Comparison of ENCODE assay signal across 8 mouse cellular contexts in genomic region chr1:38357933-38358796, GRCm38 (mm10).
DNase-seq lines count a peak whose midpoint lies in the region; ATAC-seq lines count a peak whose summit lies in the region.

No protein-coding gene starts in this region.

- H3K4me1 ChIP-seq in heart, embryonic 11.5 days (ENCODE audit: control insufficient read depth, insufficient read depth, low read length): peaks cover 3% of the 10 kb centered on the region; the same call in 1 of the 2 replicates

- ATAC-seq in heart, embryonic 11.5 days (replicated peaks; ENCODE audit: insufficient number of reproducible peaks, low FRiP score, low TSS enrichment): no peak

- 66% methylated on average over 10 of the region's 10 CpGs for WGBS in heart, embryonic 11.5 days (ENCODE audit: insufficient replicate concordance)

- H3K27ac ChIP-seq in heart, embryonic 11.5 days (ENCODE audit: low read depth, low read length): no peak overlapping the region

- H3K27me3 ChIP-seq in heart, embryonic 11.5 days (ENCODE audit: control insufficient read depth, insufficient read depth, low read length): no peaks in the 10 kb centered on the region

- H3K9me3 ChIP-seq in heart, embryonic 11.5 days (replicated peaks; ENCODE audit: control insufficient read depth, low read length): no peaks in the 10 kb centered on the region

- H3K9ac ChIP-seq in heart, embryonic 11.5 days (ENCODE audit: low read depth, low read length): no peak overlapping the region

- no peaks in the 10 kb centered on the region for H3K36me3 ChIP-seq in heart, embryonic 11.5 days (ENCODE audit: control insufficient read depth, insufficient read depth, low read length)

- peak; percentile 91 for DNase-seq in heart, adult 11 months
- peak; percentile 44 for DNase-seq in 3T3-L1 (ENCODE audit: low read depth, low spot score)
- DNase-seq in fibroblast of lung, adult 2 months (ENCODE audit: low read depth): peak; percentile 88
- DNase-seq in kidney, postnatal 14 days: peak; percentile 21
- DNase-seq in left cerebral cortex, adult 8-10 months (ENCODE audit: low spot score in 2 of 2): no peak
- DNase-seq in testis, postnatal 10 days (ENCODE audit: low spot score): no peak
- DNase-seq in natural killer cell, adult 2 months (ENCODE audit: low spot score in 2 of 2): no peak

- no peak overlapping the region for H3K4me2 ChIP-seq in heart, embryonic 11.5 days

- H3K4me3 ChIP-seq in heart, embryonic 11.5 days (ENCODE audit: low read depth, low read length): no peak overlapping the region

Comparison
In these comparisons a context has a peak if more than half of its experiments do, and no peak if none do; other contexts are left out.
1. DNase-seq: peak in heart, adult 11 months (single experiment), 3T3-L1 (single experiment), fibroblast of lung, adult 2 months (single experiment) and kidney, postnatal 14 days (single experiment); none in left cerebral cortex, adult 8-10 months (0 of 2), testis, postnatal 10 days (single experiment) and natural killer cell, adult 2 months (0 of 2).